Mouse (Mus musculus): ENCODE results near the gene Col15a1.

DNA sequence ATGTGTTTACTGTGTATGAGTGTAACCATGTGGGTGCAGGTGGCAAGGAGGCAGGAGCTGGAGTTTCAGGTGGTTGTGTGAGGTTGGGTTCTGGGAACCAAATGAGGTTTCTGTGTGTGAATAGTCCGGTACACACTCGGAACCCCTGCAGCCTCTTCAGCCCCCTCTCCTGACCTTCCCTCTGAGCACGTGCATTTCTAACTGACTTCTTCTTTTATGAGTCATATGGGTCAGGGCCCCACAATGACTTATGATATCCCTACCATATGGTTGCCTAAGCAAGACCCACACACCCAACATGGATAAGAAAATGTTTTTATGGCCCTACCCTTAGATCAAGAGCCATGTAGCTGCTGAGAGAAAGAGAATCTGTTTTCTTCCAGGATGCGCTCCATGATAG, 139.1 kb downstream of the Col15a1 start:
- TF ChIP-seq POLR2A (IDR thresholded peaks at IDR 0.05; ENCODE audit: insufficient read length, low read depth) (no peak), USF1 (IDR thresholded peaks at IDR 0.05; ENCODE audit: low read depth) (no peak), REST (IDR thresholded peaks at IDR 0.05; ENCODE audit: insufficient read depth, insufficient read length) (no peak), POLR2AphosphoS2 (IDR thresholded peaks at IDR 0.05; ENCODE audit: insufficient read length, low read depth) (no peak), SRF (IDR thresholded peaks at IDR 0.05; ENCODE audit: control insufficient read depth, insufficient read length, low read depth) (no peak), MYOD1 (IDR thresholded peaks at IDR 0.05; ENCODE audit: control insufficient read depth in 1 of 3, insufficient read length in 2 of 3, low read depth in 2 of 3) (no peak), MYOG (IDR thresholded peaks at IDR 0.05; ENCODE audit: control insufficient read depth in 1 of 3, insufficient read depth in 1 of 3, insufficient read length in 2 of 3, low read depth in 2 of 3) (no peak)

Measured in myocyte (in vitro differentiated cells).